Mouse (Mus musculus): ENCODE measurements around the gene Zmiz1.

GRCm38 (mm10) chr14:25513496-25513895 is 54.5 kb downstream of the Zmiz1 start:
- TF ChIP-seq CTCF (IDR thresholded peaks at IDR 0.05): no peak
- TF ChIP-seq EP300 (IDR thresholded peaks at IDR 0.05): no peak
